Mouse (Mus musculus): ENCODE measurements around the gene Prrg2. TPM values are rescaled to one million over a fixed set of nuclear protein-coding genes. Genes with fewer than 3 reads are reported as not detected.

The Prrg2 gene
- polyA plus RNA-seq (2012; rRNA removed; ENCODE audit: low replicate concordance) = 74.1 and 134 TPM in 2 replicates

DNA sequence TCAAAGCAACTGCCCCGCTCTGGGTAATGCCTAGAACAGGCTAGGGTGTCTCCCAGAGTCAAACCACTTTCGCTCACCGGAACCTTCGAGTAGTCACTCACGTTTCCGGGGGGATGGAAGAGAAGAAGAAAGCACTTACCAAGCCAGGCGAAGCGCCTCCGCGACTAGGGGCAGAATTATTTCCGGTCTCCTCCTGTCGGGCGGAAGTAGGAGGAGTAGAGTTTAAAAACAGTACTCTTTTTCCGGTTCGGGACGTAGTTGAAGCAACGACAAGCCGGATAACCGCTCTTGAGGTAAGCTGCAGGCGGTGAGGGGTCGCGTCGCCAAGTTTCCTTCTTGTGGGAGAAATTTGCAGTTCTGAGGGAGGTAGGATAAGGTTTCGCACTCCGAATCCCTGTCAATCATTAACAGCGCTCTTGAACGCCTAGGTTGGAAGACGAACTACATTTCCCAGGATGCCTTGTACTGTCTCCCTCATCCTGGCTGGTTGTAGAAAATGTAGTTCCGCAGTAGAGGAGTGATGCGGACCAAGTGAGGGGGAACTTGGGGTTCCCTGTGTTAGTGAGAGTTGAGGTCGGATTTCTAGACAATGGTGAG is at the start of gene Prrg2, which contains the start of gene Nosip:
Gene Prrg2 (minus strand): TSS at position 439 of the 597 bp plus-strand sequence.
Gene Nosip (plus strand): TSS at position 191 of the 597 bp plus-strand sequence.

DNA sequence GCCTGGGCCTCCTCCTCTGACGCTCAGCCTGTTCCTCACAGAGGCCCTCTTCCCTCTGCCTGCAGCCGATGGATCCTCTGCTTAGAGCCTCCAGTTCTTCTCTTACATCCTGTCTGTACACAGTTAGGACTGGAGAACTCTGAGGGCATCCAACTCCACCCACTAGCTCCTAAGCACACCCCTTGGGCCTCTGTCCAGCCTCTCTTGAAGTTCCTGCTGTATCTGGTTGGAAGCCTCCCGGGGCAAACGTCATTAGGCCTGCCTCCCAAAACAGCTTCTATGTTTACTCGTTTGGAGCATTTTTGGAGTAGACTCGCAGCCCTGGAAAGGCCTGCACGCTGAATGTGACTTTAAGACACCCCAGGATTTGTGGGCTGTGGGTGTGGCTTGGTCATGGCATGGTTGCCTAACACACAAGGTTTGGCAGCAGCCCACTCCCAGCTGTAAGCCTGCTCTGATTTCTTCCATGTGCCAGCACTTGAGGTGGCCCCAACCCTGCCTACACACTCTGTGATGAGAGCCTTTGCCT is 41.2 kb upstream of the Prrg2 start, which contains the start of gene Fcgrt:
Gene Fcgrt (minus strand): TSS at position 200 of the 529 bp plus-strand sequence.

DNA sequence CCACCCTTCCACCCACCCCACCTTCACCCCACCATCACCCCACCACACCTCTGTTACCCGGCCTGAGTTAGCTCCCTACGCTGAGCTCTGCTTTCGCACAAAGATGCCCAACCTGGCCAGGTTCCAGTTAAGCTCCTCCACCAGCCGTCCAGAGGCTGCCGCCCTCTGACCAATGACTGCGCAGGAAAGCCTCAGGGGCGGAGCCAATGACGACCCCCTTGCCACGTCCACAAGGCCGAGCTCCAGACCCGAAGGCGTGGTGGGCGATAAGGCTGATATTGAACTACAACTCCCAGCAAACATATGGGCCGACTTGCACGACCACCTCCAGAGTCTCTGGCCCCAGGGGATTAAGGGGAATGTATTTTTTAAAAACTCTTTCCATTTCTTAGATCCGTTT is 29.6 kb upstream of the Prrg2 start, which contains the start of gene Rcn3:
Gene Rcn3 (minus strand): TSS at position 174 of the 400 bp plus-strand sequence.

DNA sequence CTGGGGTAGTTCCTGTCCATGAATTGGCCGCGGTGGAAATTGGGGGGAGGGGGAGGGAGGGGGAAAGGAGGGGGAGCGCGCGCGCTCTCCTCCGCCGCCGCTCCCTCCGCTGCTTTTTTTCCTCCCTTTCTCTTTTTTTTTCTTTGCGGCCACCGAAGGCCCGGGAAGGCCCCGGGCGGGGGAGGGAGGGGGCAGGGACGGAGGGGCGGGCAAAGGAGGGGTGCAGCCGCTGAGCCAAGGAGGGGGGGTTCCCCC is 9.7 kb downstream of the Prrg2 start, which contains the start of gene Prr12:
Gene Prr12 (minus strand): TSS at position 20 of the 255 bp plus-strand sequence.

DNA sequence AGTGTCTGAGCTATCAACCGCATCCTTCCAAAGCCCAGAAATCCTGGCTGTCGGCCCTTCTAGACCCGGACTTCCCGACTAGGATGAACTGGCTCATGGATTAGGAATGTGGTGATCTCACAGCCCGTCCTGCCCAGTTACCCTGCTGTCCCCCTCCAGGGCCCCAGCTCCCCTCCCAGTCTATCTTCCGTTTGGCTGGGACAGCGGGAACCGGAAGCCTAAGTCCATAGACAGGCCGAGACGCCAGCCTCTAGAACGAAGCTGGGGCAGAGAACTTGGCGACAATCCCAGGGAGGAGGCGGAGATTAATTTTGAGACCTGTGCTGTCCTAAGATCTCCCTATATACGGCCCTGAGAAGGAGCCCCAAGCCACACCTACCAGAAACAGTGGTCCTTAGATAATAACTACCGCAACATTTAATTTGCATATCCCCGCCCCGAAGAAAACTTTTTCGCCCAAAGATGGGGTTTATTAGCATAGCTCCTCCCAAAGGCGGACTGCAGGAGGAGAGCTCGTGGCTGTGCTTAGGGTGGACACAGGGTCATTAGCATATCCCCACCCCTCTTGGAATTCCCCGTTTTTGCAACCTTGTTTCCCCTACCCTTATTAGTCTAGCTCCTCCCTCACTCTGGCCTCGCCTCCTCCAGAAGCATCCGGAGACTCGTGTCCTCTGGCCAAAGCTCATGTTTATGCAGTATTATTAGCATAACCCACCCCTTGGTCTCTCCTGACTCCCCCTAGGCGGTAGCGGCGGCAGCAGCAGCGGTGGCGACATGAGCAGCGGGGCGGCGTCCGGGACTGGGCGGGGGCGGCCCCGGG is 45.0 kb downstream of the Prrg2 start, which contains the start of gene Rras:
Gene Rras (plus strand): TSS at position 720 of the 820 bp plus-strand sequence.

DNA sequence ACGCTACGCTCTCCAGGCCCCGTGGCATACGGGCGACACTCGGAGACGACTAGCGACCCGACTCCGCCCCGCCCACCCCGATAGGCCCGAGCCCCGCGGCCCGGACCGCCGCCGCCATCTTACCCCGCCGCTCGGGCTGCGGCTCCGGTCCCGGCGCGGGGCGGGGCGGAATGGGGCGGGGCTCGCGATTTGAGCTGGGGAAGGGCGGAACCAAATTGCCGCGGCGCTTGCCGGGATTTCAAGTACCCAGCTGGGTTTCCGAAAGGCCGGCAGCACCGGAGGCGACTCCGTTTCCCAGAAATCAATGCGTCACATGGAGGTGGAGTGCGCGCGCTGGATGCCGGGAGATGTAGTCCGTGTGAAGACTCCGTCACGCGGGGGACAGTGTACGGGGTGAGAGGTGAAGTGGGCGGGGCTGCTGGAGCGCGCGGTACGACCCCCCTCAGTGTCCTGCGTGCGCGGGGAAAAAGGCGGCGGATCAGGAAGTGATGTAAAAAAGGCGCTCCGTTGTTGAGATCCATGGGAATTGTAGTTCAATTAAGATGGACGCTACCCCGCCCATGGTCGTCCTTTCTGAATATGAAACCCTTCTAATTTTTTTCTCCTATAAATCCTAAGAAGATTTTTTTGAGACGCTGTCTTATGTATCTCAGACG is 46.4 kb downstream of the Prrg2 start, which contains the start of gene Scaf1:
Gene Scaf1 (minus strand): TSS at position 407 of the 656 bp plus-strand sequence.

Other genes with a start within 250 kb of the Prrg2 start
- 64.4 and 76.1 TPM in 2 replicates for gene Nup62, start 246.6 kb downstream of the Prrg2 start, polyA plus RNA-seq (2012; rRNA removed; ENCODE audit: low replicate concordance)
- 51.1 and 162 TPM in 2 replicates for gene Il4i1, start 246.3 kb downstream of the Prrg2 start, polyA plus RNA-seq (2012; rRNA removed; ENCODE audit: low replicate concordance)
- 250 and 576 TPM in 2 replicates for gene Atf5, start 246.0 kb downstream of the Prrg2 start, polyA plus RNA-seq (2012; rRNA removed; ENCODE audit: low replicate concordance)
- 67.1 and 282 TPM in 2 replicates for gene Akt1s1, start 213.7 kb downstream of the Prrg2 start, polyA plus RNA-seq (2012; rRNA removed; ENCODE audit: low replicate concordance)
- 115 and 138 TPM in 2 replicates for gene Tbc1d17, start 213.6 kb downstream of the Prrg2 start, polyA plus RNA-seq (2012; rRNA removed; ENCODE audit: low replicate concordance)
- 39.0 and 104 TPM in 2 replicates for gene Pnkp, start 205.5 kb downstream of the Prrg2 start, polyA plus RNA-seq (2012; rRNA removed; ENCODE audit: low replicate concordance)
- 230 and 261 TPM in 2 replicates for gene Ptov1, start 192.9 kb downstream of the Prrg2 start, polyA plus RNA-seq (2012; rRNA removed; ENCODE audit: low replicate concordance)
- 108 and 237 TPM in 2 replicates for gene Med25, start 170.0 kb downstream of the Prrg2 start, polyA plus RNA-seq (2012; rRNA removed; ENCODE audit: low replicate concordance)
- 65.1 and 103 TPM in 2 replicates for gene Fuz, start 166.6 kb downstream of the Prrg2 start, polyA plus RNA-seq (2012; rRNA removed; ENCODE audit: low replicate concordance)
- 87.8 and 112 TPM in 2 replicates for gene Ap2a1, start 133.2 kb downstream of the Prrg2 start, polyA plus RNA-seq (2012; rRNA removed; ENCODE audit: low replicate concordance)
- 0.19 and 0.26 TPM in 2 replicates for gene Tsks, start 119.5 kb downstream of the Prrg2 start, polyA plus RNA-seq (2012; rRNA removed; ENCODE audit: low replicate concordance)
- gene Cpt1c, start 87.8 kb downstream of the Prrg2 start, polyA plus RNA-seq (2012; rRNA removed; ENCODE audit: low replicate concordance) = 34.3 and 34.4 TPM in 2 replicates
- 97.1 and 118 TPM in 2 replicates for gene Prmt1, start 76.1 kb downstream of the Prrg2 start, polyA plus RNA-seq (2012; rRNA removed; ENCODE audit: low replicate concordance)
- gene Irf3, start 65.0 kb downstream of the Prrg2 start, polyA plus RNA-seq (2012; rRNA removed; ENCODE audit: low replicate concordance) = 120 and 136 TPM in 2 replicates
- gene Bcl2l12, start 64.0 kb downstream of the Prrg2 start, polyA plus RNA-seq (2012; rRNA removed; ENCODE audit: low replicate concordance) = 38.7 and 59.9 TPM in 2 replicates
- gene Scaf1, start 46.3 kb downstream of the Prrg2 start, polyA plus RNA-seq (2012; rRNA removed; ENCODE audit: low replicate concordance) = 58.3 and 111 TPM in 2 replicates
- 201 and 278 TPM in 2 replicates for gene Rras, start 44.7 kb downstream of the Prrg2 start, polyA plus RNA-seq (2012; rRNA removed; ENCODE audit: low replicate concordance)
- gene Prr12, start 9.8 kb downstream of the Prrg2 start, polyA plus RNA-seq (2012; rRNA removed; ENCODE audit: low replicate concordance) = 7.2 and 19.0 TPM in 2 replicates
- gene Nosip, start 248 bp downstream of the Prrg2 start, polyA plus RNA-seq (2012; rRNA removed; ENCODE audit: low replicate concordance) = 75.7 and 106 TPM in 2 replicates
- gene Rcn3, start 29.5 kb upstream of the Prrg2 start, polyA plus RNA-seq (2012; rRNA removed; ENCODE audit: low replicate concordance) = 147 and 250 TPM in 2 replicates
- gene Fcgrt, start 41.2 kb upstream of the Prrg2 start, polyA plus RNA-seq (2012; rRNA removed; ENCODE audit: low replicate concordance) = 251 and 271 TPM in 2 replicates
- 167 and 309 TPM in 2 replicates for gene Rps11, start 61.8 kb upstream of the Prrg2 start, polyA plus RNA-seq (2012; rRNA removed; ENCODE audit: low replicate concordance)
- 1,471 and 2,886 TPM in 2 replicates for gene Rpl13a, start 66.1 kb upstream of the Prrg2 start, polyA plus RNA-seq (2012; rRNA removed; ENCODE audit: low replicate concordance)
- gene Gm45713, start 73.6 kb upstream of the Prrg2 start, polyA plus RNA-seq (2012; rRNA removed; ENCODE audit: low replicate concordance) = 0.93 and 17.5 TPM in 2 replicates
- 166 and 183 TPM in 2 replicates for gene Flt3l, start 73.8 kb upstream of the Prrg2 start, polyA plus RNA-seq (2012; rRNA removed; ENCODE audit: low replicate concordance)
- 54.4 and 57.6 TPM in 2 replicates for gene Pih1d1, start 91.6 kb upstream of the Prrg2 start, polyA plus RNA-seq (2012; rRNA removed; ENCODE audit: low replicate concordance)
- gene Aldh16a1, start 91.9 kb upstream of the Prrg2 start, polyA plus RNA-seq (2012; rRNA removed; ENCODE audit: low replicate concordance) = 53.8 and 90.5 TPM in 2 replicates
- 0.13 and 0.24 TPM in 2 replicates for gene Slc17a7, start 101.3 kb upstream of the Prrg2 start, polyA plus RNA-seq (2012; rRNA removed; ENCODE audit: low replicate concordance)
- not detected in 2 replicates for gene Gfy, start 116.9 kb upstream of the Prrg2 start, polyA plus RNA-seq (2012; rRNA removed; ENCODE audit: low replicate concordance)
- gene Pth2, start 118.3 kb upstream of the Prrg2 start, polyA plus RNA-seq (2012; rRNA removed; ENCODE audit: low replicate concordance) = not detected in 2 replicates
- gene Ccdc155, start 142.2 kb upstream of the Prrg2 start, polyA plus RNA-seq (2012; rRNA removed; ENCODE audit: low replicate concordance) = 0.20 and 0.22 TPM in 2 replicates
- 23.3 and 27.6 TPM in 2 replicates for gene Dkkl1, start 149.5 kb upstream of the Prrg2 start, polyA plus RNA-seq (2012; rRNA removed; ENCODE audit: low replicate concordance)
- 101 and 152 TPM in 2 replicates for gene Tead2, start 153.1 kb upstream of the Prrg2 start, polyA plus RNA-seq (2012; rRNA removed; ENCODE audit: low replicate concordance)
- 279 and 619 TPM in 2 replicates for gene Cd37, start 176.4 kb upstream of the Prrg2 start, polyA plus RNA-seq (2012; rRNA removed; ENCODE audit: low replicate concordance)
- gene Slc6a16, start 178.4 kb upstream of the Prrg2 start, polyA plus RNA-seq (2012; rRNA removed; ENCODE audit: low replicate concordance) = 0.19 TPM in 1 of 2 replicates, not detected in the other
- 0.32 and 0.49 TPM in 2 replicates for gene Slc6a21, start 214.8 kb upstream of the Prrg2 start, polyA plus RNA-seq (2012; rRNA removed; ENCODE audit: low replicate concordance)

All from mammary gland, adult 2 months (tissue).